Mouse (Mus musculus) liver, postnatal 0 days (tissue): ENCODE results near the gene Mdm4.

ENCODE experiments used
- CTCF ChIP-seq: sonication (generic); IDR thresholded peaks from 2 replicates; pipeline ENCODE4 v1.5.1; 2016; ENCODE audit warnings: antibody characterized with exemption, low read depth
- EP300 ChIP-seq: IDR thresholded peaks from 2 replicates; pipeline ENCODE4 v1.6.1; 2016; ENCODE audit warnings: antibody characterized with exemption, low read depth, mild to moderate bottlenecking

- TF ChIP-seq EP300 (no peak), CTCF (no peak)
Observed at GRCm38 (mm10) chr1:132990733-132991132, 39.6 kb downstream of the Mdm4 start.
